Mouse (Mus musculus): ENCODE data around the gene Ddx4. TPM values are rescaled to one million over a fixed set of nuclear protein-coding genes. Genes with fewer than 3 reads are reported as not detected.
"Not testable (repeated sequence)": the region's sequence is repeated elsewhere in the genome, so short reads cannot be mapped to it uniquely, and the experiment has no call there.

The Ddx4 gene
- polyA plus RNA-seq, 1 experiment from 2014 or later, result 0.29 TPM

DNA sequence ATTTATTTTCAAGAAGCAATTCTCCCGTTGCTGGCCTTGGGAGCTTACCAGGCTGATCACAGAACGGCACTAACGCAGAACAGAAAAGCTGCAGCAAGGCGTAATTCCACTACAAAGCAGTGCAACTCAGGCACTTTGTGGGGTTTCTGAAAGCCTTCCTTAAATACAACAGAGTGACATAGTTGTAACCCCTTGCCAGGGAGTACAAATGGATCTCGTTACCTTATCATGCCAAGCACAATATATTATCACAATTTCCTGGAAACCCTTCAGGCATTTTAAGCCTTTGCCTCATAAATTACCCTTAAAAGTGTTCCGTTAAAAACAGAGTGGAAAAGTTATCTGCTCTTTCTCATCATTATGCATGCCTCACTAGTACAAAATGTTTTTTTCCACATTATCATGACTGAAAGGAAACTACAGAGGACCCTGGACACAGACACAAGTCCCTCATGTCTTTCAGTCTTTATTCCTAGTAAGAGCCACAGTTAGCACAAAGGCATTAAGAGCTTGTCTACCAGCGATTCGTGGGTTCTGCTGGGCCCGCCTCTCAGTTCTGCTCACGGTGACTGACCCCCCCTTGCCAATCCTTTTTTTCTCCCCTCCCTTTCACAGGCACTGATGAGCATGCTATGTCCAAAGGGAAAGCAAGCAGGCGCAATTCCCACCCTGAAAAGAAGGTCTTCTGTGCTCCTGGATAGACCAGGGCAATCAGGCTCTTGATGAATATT, 71.5 kb downstream of the Ddx4 start:
- WGBS, result 23% methylated on average over 11 of the region's 11 CpGs
- Histone ChIP-seq H3K27ac (peak overlapping the region; percentile 62), H3K4me3 (no peak overlapping the region), H3K4me1 (peaks cover 47% of the 10 kb centered on the region), H3K27me3 (ENCODE audit: low read depth, poor library complexity, severe bottlenecking) (no peaks in the 10 kb centered on the region), H3K36me3 (no peaks in the 10 kb centered on the region), H3K9me3 (replicated peaks) (no peaks in the 10 kb centered on the region)
- DNase-seq (ENCODE audit: low spot score), result no peak

DNA sequence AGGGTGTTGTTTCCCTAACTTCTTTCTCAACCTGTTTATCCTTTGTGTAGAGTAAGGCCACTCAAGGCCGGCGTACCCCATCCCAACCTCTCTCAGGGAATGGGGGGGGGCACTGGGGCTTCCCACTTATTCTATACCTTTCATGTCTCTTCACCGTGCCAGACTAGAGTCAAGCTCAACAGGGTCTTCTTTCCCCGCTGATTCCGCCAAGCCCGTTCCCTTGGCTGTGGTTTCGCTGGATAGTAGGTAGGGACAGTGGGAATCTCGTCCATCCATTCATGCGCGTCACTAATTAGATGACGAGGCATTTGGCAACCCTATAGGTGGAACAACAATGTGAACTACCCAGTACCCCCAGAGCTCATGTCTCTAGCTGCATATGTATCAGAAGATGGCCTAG, 74.2 kb downstream of the Ddx4 start:
- not testable (repeated sequence) for H3K4me3 ChIP-seq; H3K27ac ChIP-seq; H3K9me3 ChIP-seq (replicated peaks); DNase-seq (ENCODE audit: low spot score); H3K27me3 ChIP-seq (ENCODE audit: low read depth, poor library complexity, severe bottlenecking); H3K36me3 ChIP-seq
- H3K4me1 ChIP-seq, result peaks cover 33% of the 10 kb centered on the region
- 92% methylated on average over 11 of the region's 11 CpGs for WGBS

DNA sequence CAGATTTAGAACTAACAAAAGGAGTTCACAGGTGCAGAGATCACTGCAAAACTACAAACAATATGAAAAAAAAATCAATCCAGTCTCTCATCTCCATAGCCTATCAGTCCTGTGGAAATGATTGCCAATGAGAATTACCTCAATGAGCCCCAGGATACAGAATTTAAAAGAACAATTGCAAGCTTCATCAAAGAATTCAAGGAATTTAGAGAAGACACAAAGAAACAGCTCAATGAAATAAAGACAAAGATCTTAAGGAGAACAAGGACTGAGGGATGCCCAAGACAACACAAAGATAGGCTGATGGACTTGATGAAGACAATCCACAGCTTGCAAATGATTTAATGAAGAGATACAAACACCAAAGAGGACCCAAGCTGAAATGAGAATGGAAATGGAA, 78.5 kb downstream of the Ddx4 start:
- DNase-seq (ENCODE audit: low spot score), result no peak
- Histone ChIP-seq H3K27ac (no peak overlapping the region), H3K27me3 (ENCODE audit: low read depth, poor library complexity, severe bottlenecking) (no peaks in the 10 kb centered on the region), H3K4me1 (peaks cover 8% of the 10 kb centered on the region; the same call in 1 of the 2 replicates), H3K4me3 (no peak overlapping the region), H3K36me3 (no peaks in the 10 kb centered on the region), H3K9me3 (replicated peaks) (no peaks in the 10 kb centered on the region)

DNA sequence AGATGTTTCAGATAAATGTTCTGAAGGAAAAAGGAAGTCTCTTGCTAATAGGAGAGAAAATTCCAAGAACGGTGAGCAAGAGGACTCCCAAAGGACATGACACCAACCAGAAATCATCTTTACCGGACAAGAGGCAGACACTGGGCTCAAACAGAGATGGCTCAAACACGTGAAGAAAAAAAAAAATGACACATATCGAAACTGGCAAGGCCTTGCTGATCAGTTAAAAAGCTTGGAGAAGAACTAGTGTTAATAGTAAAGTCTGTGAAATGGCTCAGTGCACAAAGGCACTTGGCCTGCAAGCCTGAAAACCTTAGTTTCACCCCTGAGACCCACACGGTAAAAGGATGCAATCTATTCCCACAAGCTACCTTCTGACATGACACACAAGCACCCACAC, 81.5 kb downstream of the Ddx4 start:
- H3K36me3 ChIP-seq, result no peaks in the 10 kb centered on the region
- peaks cover 8% of the 10 kb centered on the region; the same call in 1 of the 2 replicates for H3K4me1 ChIP-seq
- no peak overlapping the region for H3K27ac ChIP-seq
- DNase-seq (ENCODE audit: low spot score), result no peak
- no peak overlapping the region for H3K4me3 ChIP-seq
- no peaks in the 10 kb centered on the region for H3K9me3 ChIP-seq (replicated peaks)
- H3K27me3 ChIP-seq (ENCODE audit: low read depth, poor library complexity, severe bottlenecking), result no peaks in the 10 kb centered on the region
- 83% methylated on average over 5 of the region's 5 CpGs for WGBS

DNA sequence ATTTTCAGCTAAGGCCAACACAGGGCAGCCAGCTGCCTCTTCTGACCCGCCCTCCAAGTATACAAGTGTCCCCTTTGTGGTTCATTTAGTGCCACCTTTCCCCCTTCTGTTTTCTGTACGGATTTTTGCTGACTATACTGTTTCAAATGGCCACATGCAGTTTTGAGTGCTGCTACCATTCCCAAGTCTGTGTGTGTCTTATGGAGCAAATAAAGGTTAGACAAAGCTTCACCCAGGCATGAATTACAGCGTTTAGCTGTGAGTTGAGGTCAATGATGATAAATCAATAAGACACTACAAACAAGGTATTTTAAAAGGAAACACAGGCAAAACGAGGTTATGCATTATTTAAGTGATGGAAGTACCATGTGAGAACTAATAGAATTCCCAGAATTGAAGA, 82.7 kb downstream of the Ddx4 start:
- no peaks in the 10 kb centered on the region for H3K36me3 ChIP-seq
- H3K27me3 ChIP-seq (ENCODE audit: low read depth, poor library complexity, severe bottlenecking), result no peaks in the 10 kb centered on the region
- WGBS, result 27% methylated on average over 4 of the region's 4 CpGs
- no peak for DNase-seq (ENCODE audit: low spot score)
- peaks cover 8% of the 10 kb centered on the region; the same call in 1 of the 2 replicates for H3K4me1 ChIP-seq
- H3K27ac ChIP-seq, result no peak overlapping the region
- no peak overlapping the region for H3K4me3 ChIP-seq
- no peaks in the 10 kb centered on the region for H3K9me3 ChIP-seq (replicated peaks)

DNA sequence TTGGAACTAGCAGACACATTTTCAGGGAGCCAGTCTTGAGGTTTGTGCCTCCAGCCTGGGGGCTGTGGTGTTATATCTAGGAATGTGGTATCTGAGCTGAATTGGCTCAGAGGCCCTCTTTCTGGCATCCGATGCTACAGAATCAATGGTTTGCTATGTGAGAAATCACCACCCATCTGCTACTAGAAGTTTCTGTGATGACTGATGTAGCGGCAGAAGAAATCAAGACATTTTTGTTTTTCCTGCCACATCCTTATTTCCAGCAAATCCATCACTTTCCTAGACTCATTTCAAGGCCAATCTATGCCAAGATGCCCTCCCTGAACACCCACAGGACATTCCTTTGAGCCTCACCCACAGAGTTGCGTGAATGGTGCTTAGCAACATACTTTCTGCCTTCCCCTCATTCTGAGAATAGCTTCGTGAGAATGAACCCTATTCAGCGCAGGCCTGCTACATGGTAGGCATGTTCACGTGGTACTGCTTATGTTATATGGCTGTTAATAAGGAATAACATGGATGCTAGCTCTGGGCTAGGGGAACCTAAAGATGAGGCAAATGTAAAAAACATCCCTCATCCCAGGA, 91.6 kb downstream of the Ddx4 start:
- no peak for DNase-seq (ENCODE audit: low spot score)
- 94% methylated on average over 6 of the region's 6 CpGs for WGBS
- H3K4me1 ChIP-seq, result no peaks in the 10 kb centered on the region
- H3K9me3 ChIP-seq (replicated peaks), result no peaks in the 10 kb centered on the region
- H3K36me3 ChIP-seq, result no peaks in the 10 kb centered on the region
- no peak overlapping the region for H3K27ac ChIP-seq
- H3K27me3 ChIP-seq (ENCODE audit: low read depth, poor library complexity, severe bottlenecking), result no peaks in the 10 kb centered on the region
- H3K4me3 ChIP-seq, result no peak overlapping the region

DNA sequence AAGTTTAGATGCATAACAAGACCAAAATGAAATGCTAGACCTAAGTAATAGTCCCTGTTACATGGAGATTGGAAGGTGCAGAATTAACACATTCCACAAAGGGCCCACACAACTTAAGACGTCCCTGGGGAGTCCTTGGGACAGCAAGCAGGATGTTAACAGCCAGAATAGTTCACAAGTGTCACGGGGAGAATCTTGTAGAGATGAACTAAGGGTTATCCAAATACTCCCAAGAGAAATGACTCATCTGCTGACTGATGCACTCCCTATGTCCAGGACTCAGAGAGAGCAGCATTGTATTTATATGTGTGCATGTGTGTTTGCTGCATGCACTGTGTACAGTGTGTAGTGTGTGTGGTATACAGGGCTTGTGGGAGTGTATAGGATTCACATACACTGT, 95.8 kb downstream of the Ddx4 start:
- H3K27ac ChIP-seq, result no peak overlapping the region
- 66% methylated on average over 2 of the region's 2 CpGs for WGBS
- no peaks in the 10 kb centered on the region for H3K27me3 ChIP-seq (ENCODE audit: low read depth, poor library complexity, severe bottlenecking)
- no peaks in the 10 kb centered on the region for H3K4me1 ChIP-seq
- no peaks in the 10 kb centered on the region for H3K36me3 ChIP-seq
- no peak for DNase-seq (ENCODE audit: low spot score)
- no peak overlapping the region for H3K4me3 ChIP-seq
- no peaks in the 10 kb centered on the region for H3K9me3 ChIP-seq (replicated peaks)

DNA sequence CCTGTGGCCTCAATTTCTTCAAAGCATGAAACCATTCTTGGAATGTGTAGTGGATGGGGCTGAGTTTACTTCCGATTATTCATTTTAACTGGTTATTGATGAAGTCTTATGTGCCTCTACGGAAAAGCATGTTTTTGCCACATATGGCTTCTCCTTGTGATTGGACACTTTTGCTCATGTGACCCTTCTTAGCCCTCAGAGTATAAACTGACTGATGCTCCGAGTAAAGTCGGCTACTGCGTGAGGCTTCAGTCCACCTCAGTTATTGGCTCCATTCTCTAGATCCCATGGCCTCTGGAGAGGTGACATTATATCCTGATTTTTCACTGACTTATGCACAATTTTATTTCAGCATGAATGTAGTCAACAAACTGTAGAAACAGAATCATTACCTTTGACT, 99.0 kb downstream of the Ddx4 start:
- H3K27ac ChIP-seq, result no peak overlapping the region
- no peaks in the 10 kb centered on the region for H3K4me1 ChIP-seq
- H3K9me3 ChIP-seq (replicated peaks), result no peaks in the 10 kb centered on the region
- H3K36me3 ChIP-seq, result no peaks in the 10 kb centered on the region
- no peaks in the 10 kb centered on the region for H3K27me3 ChIP-seq (ENCODE audit: low read depth, poor library complexity, severe bottlenecking)
- no peak for DNase-seq (ENCODE audit: low spot score)
- no peak overlapping the region for H3K4me3 ChIP-seq
- WGBS, result 92% methylated on average over 5 of the region's 5 CpGs

DNA sequence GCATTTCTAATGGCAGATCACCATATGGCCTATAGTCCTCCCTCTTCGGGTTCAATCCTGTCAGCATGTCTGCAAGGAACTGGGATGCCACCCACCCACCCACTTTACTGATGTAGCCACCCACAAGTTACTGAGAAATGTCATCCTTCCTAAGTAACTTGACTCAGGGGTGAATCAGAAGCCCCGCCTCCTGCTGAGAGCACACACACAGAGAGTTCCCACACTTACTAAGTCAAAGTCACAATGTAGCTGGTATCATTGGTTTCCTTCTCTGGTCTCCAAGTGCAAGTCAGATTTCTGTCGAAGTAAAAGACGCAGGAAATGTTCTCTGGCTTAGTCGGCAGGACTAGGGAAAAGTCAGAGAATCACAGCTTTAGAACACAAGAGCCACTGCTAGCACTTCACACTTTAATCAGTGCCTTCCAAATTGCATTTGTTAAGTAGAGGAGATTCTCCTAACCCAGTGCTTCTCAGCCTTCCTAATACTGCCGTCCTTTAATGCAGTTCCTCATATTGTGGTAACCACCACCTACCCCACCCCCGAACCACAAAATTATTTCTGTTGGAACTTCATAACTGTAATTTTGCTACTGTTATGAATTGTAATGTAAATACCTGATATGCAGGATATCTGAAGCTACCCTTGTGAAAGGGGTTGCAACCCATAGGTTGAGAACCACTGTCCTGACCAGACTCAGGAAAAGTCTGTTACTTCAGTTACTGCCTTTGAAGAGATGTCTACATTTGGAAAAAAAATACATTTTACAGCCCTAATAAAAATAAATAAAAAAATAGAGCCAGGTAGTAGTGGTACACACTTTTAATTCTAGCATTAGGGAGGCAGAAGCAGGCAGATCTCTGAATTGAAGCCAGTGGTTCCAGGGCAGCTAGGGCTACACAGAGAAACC, 100.4 kb downstream of the Ddx4 start:
- 77% methylated on average over 7 of the region's 7 CpGs for WGBS
- no peak overlapping the region for H3K4me3 ChIP-seq
- no peaks in the 10 kb centered on the region for H3K27me3 ChIP-seq (ENCODE audit: low read depth, poor library complexity, severe bottlenecking)
- no peaks in the 10 kb centered on the region for H3K36me3 ChIP-seq
- DNase-seq (ENCODE audit: low spot score), result no peak
- H3K4me1 ChIP-seq, result no peaks in the 10 kb centered on the region
- no peak overlapping the region for H3K27ac ChIP-seq
- H3K9me3 ChIP-seq (replicated peaks), result no peaks in the 10 kb centered on the region

Other genes starting within 250 kb of the Ddx4 start
- 16.1 and 21.3 TPM in 2 replicates for gene Il6st, start 188.4 kb downstream of the Ddx4 start, polyA plus RNA-seq (2016; fragmentation: Nextera tagmentation; extraction: Ambion mirVana)
- 0.14 and 0.25 TPM in 2 replicates for gene Il31ra, start 58.1 kb downstream of the Ddx4 start, polyA plus RNA-seq (2016; fragmentation: Nextera tagmentation; extraction: Ambion mirVana)
- gene Slc38a9, start 8.3 kb upstream of the Ddx4 start, polyA plus RNA-seq (2016; fragmentation: Nextera tagmentation; extraction: Ambion mirVana), result 9.6 and 12.8 TPM in 2 replicates
- gene Plpp1, start 148.3 kb upstream of the Ddx4 start, polyA plus RNA-seq (2016; fragmentation: Nextera tagmentation; extraction: Ambion mirVana), result 17.6 and 22.5 TPM in 2 replicates